Mouse (Mus musculus) bone marrow macrophage, adult 2 months (primary cell): ENCODE measurements around the gene Frmd4a.

Experiments used
- CTCF ChIP-seq: IDR thresholded peaks from 2 replicates; pipeline ENCODE4 v1.5.1; 2012; ENCODE audit warnings: low read depth, mild to moderate bottlenecking, low read length, moderate library complexity
- POLR2A ChIP-seq: IDR thresholded peaks from 2 replicates; pipeline ENCODE4 v1.6.1; 2012; ENCODE audit warnings: mild to moderate bottlenecking, low read depth, low read length, borderline replicate concordance

DNA sequence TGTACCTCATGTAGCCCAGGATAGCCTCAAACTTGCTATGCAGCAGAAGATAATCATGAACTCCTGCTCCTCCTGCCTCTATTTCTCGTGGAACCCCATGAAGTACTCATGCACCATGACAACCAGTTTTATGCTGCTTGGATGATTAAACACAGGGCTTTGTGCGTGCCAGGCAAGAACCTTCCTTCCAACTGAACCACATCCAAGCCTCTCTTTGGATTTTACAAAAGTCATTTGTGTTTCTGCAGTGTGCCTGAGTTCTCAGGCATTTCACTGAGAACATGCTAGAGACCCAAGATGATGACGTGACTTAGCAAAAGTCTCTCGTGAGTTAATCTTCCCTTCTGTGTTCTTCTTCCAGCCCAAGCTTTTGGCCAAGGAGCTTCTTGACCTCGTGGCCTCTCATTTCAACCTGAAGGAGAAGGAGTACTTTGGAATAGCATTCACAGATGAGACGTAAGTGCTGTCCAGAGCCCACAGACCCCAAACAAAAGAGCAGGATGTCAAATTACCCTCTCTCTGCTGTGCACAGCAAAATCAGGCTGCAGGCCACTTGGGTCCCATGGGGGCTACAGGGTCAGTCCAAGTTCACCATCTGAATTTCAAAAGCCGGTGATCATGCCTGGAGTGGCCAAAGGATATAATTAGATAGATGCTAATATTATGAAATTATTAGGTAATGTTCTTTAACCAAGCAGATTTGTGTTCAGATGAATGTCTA is 455.4 kb downstream of the Frmd4a start:
- no peak for TF ChIP-seq POLR2A
- no peak for TF ChIP-seq CTCF
